ENCODE assay signal across 8 mouse cellular contexts in the genomic region with DNA sequence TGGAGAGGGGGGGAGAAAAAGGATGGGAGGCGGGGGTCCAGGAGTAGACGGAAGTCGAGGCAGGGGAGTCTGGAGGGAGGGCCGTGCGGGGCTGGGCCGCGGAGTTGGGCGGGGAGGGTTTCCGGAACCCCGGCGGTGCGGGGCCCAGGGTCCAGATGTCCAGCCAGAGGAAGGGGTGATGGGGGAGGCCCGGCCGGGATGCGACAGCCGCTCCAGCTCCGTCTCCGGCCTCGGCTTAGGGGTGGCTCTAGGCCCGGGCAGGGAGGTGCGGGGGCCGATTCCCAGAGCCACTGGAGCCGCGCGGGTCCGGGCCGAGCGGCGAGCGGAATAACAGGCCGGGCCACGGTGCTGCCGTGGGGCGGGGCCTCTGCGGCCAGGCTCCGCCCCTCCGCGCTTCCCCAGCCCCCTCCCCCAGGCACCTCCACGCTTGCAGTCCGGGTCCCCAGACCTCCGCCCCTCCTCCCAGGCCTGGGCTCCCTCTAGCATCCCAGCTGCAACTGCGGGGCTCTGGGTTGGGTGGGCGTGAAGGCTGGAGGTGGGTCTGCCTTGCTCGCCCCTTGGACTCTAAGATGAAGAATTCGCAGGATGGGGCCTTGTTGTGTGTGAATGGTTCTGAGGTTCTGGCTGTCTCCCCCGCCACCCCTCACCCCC. TPM values are rescaled to one million over a fixed set of nuclear protein-coding genes. Genes with fewer than 3 reads are reported as not detected.
DNase-seq lines count a peak whose midpoint lies in the region; ATAC-seq lines count a peak whose summit lies in the region.

No protein-coding gene starts in this region.

- 0% methylated on average over 45 of the region's 46 CpGs for WGBS in embryonic facial prominence, embryonic 10.5 days
- WGBS in heart, embryonic 11.5 days (ENCODE audit: insufficient replicate concordance) = 0% methylated on average over 36 of the region's 46 CpGs

- DNase-seq in layer of hippocampus, adult 11-12 months (ENCODE audit: low spot score) = peak; percentile 61
- DNase-seq in layer of hippocampus, adult 8-10 months (ENCODE audit: low spot score in 2 of 2) = no peak
- peak; percentile 85 for DNase-seq in ZHBTc4 (ENCODE audit: low read depth, low spot score)
- peak; percentile 93 for DNase-seq in embryonic facial prominence, embryonic 10.5 days (ENCODE audit: low spot score)
- peak; percentile 77 to 86 for DNase-seq in kidney, postnatal 4 days
- DNase-seq in mesoderm, embryonic 11.5 days (ENCODE audit: low read depth, low spot score) = peak; percentile 90
- DNase-seq in urinary bladder, postnatal 25 days (ENCODE audit: low spot score) = peak; percentile 43

- peaks cover 83% of the 10 kb centered on the region for H3K4me1 ChIP-seq in embryonic facial prominence, embryonic 10.5 days
- peaks cover 32% of the 10 kb centered on the region for H3K4me1 ChIP-seq in heart, embryonic 11.5 days (ENCODE audit: control insufficient read depth, insufficient read depth, low read length)

- peak overlapping the region; percentile 97 for H3K27ac ChIP-seq in embryonic facial prominence, embryonic 10.5 days (replicated peaks)
- H3K27ac ChIP-seq in heart, embryonic 11.5 days (ENCODE audit: low read depth, low read length) = peak overlapping the region; percentile 38

- peak overlapping the region; percentile 90 for H3K4me3 ChIP-seq in embryonic facial prominence, embryonic 10.5 days
- peak overlapping the region; percentile 74 for H3K4me3 ChIP-seq in heart, embryonic 11.5 days (ENCODE audit: low read depth, low read length)

- peak; percentile 82 for ATAC-seq in heart, embryonic 11.5 days (replicated peaks; ENCODE audit: insufficient number of reproducible peaks, low FRiP score, low TSS enrichment)

- peak overlapping the region; percentile 93 for H3K4me2 ChIP-seq in heart, embryonic 11.5 days

- H3K36me3 ChIP-seq in embryonic facial prominence, embryonic 10.5 days (replicated peaks) = peaks cover 61% of the 10 kb centered on the region
- peaks cover 2% of the 10 kb centered on the region; the same call in 1 of the 2 replicates for H3K36me3 ChIP-seq in heart, embryonic 11.5 days (ENCODE audit: control insufficient read depth, insufficient read depth, low read length)

- H3K9me3 ChIP-seq in embryonic facial prominence, embryonic 10.5 days = no peaks in the 10 kb centered on the region
- no peaks in the 10 kb centered on the region for H3K9me3 ChIP-seq in heart, embryonic 11.5 days (replicated peaks; ENCODE audit: control insufficient read depth, low read length)

- peaks cover 20% of the 10 kb centered on the region for H3K27me3 ChIP-seq in embryonic facial prominence, embryonic 10.5 days (replicated peaks; ENCODE audit: low read depth, poor library complexity, severe bottlenecking)
- no peaks in the 10 kb centered on the region; the same call in none of the 2 replicates for H3K27me3 ChIP-seq in heart, embryonic 11.5 days (ENCODE audit: control insufficient read depth, insufficient read depth, low read length)

- peak overlapping the region; percentile 71 for H3K9ac ChIP-seq in heart, embryonic 11.5 days (ENCODE audit: low read depth, low read length)

RNA-seq across cellular contexts. Expression of gene Arhgef25, which starts 1.3 kb away (rescaled TPM):
- total RNA-seq in layer of hippocampus, adult 8-10 months (2022) = 100 to 1,000 TPM; 310 to 386 (median 350) TPM
- 26.9 and 29.6 TPM in 2 replicates for polyA plus RNA-seq in embryonic facial prominence, embryonic 10.5 days (2016; fragmentation: Nextera tagmentation; extraction: Ambion mirVana)
- polyA plus RNA-seq in heart, embryonic 11.5 days (2014; fragmentation: Nextera tagmentation; extraction: Ambion mirVana) = 17.9 and 18.0 TPM in 2 replicates

RNA-seq across cellular contexts. Expression of gene Dtx3, which starts 6.9 kb away (rescaled TPM):
- 100 to 1,000 TPM; 214 to 267 (median 229) TPM for total RNA-seq in layer of hippocampus, adult 8-10 months (2022)
- 107 and 115 TPM in 2 replicates for polyA plus RNA-seq in embryonic facial prominence, embryonic 10.5 days (2016; fragmentation: Nextera tagmentation; extraction: Ambion mirVana)
- 82.3 and 83.0 TPM in 2 replicates for polyA plus RNA-seq in heart, embryonic 11.5 days (2014; fragmentation: Nextera tagmentation; extraction: Ambion mirVana)

RNA-seq across cellular contexts. Expression of gene Slc26a10, which starts 8.1 kb away (rescaled TPM):
- total RNA-seq in layer of hippocampus, adult 8-10 months (2022) = 10 to 100 TPM; 12.2 to 17.5 (median 14.4) TPM
- polyA plus RNA-seq in embryonic facial prominence, embryonic 10.5 days (2016; fragmentation: Nextera tagmentation; extraction: Ambion mirVana) = 2.1 and 2.9 TPM in 2 replicates
- polyA plus RNA-seq in heart, embryonic 11.5 days (2014; fragmentation: Nextera tagmentation; extraction: Ambion mirVana) = 8.4 and 11.8 TPM in 2 replicates

RNA-seq across cellular contexts. Expression of gene Pip4k2c, which starts 22.8 kb away (rescaled TPM):
- total RNA-seq in layer of hippocampus, adult 8-10 months (2022) = 100 to 1,000 TPM in 1 of 4 experiments, 10 to 100 TPM in 3; 95.0 to 107 (median 98.9) TPM
- polyA plus RNA-seq in embryonic facial prominence, embryonic 10.5 days (2016; fragmentation: Nextera tagmentation; extraction: Ambion mirVana) = 25.3 and 25.9 TPM in 2 replicates
- polyA plus RNA-seq in heart, embryonic 11.5 days (2014; fragmentation: Nextera tagmentation; extraction: Ambion mirVana) = 20.8 and 21.5 TPM in 2 replicates

RNA-seq across cellular contexts. Expression of gene B4galnt1, which starts 23.6 kb away (rescaled TPM):
- total RNA-seq in layer of hippocampus, adult 8-10 months (2022) = 100 to 1,000 TPM; 113 to 123 (median 113) TPM
- 3.0 and 3.8 TPM in 2 replicates for polyA plus RNA-seq in embryonic facial prominence, embryonic 10.5 days (2016; fragmentation: Nextera tagmentation; extraction: Ambion mirVana)
- 1.6 and 1.8 TPM in 2 replicates for polyA plus RNA-seq in heart, embryonic 11.5 days (2014; fragmentation: Nextera tagmentation; extraction: Ambion mirVana)

Comparison
In these comparisons a context has a peak if more than half of its experiments do, and no peak if none do; other contexts are left out.
1. DNase-seq: peak in layer of hippocampus, adult 11-12 months (single experiment), ZHBTc4 (single experiment), embryonic facial prominence, embryonic 10.5 days (single experiment), kidney, postnatal 4 days (2 of 2), mesoderm, embryonic 11.5 days (single experiment) and urinary bladder, postnatal 25 days (single experiment); none in layer of hippocampus, adult 8-10 months (0 of 2).